Mouse (Mus musculus): ENCODE data around the gene Sema5b.
"Not testable (repeated sequence)": the region's sequence is repeated elsewhere in the genome, so short reads cannot be mapped to it uniquely, and the experiment has no call there.

The Sema5b gene

GRCm38 (mm10) chr16:35555596-35556482 is 14.9 kb downstream of the Sema5b start:
- DNase-seq: no peak

GRCm38 (mm10) chr16:35557038-35557437 is 16.1 kb downstream of the Sema5b start:
- no peak for DNase-seq

- DNase-seq: no peak
Measured at GRCm38 (mm10) chr16:35561541-35561940, 20.6 kb downstream of the Sema5b start.

GRCm38 (mm10) chr16:35564246-35564905 is 23.4 kb downstream of the Sema5b start:
- DNase-seq: no peak

GRCm38 (mm10) chr16:35565601-35566000 is 24.7 kb downstream of the Sema5b start:
- not testable (repeated sequence) for DNase-seq

GRCm38 (mm10) chr16:35568225-35568880 is 27.4 kb downstream of the Sema5b start:
- no peak for DNase-seq

GRCm38 (mm10) chr16:35569347-35569746 is 28.4 kb downstream of the Sema5b start:
- DNase-seq: no peak

GRCm38 (mm10) chr16:35569758-35570157 is 28.8 kb downstream of the Sema5b start:
- DNase-seq: peak; percentile 67

- DNase-seq: no peak
Measured at GRCm38 (mm10) chr16:35570627-35571026, 29.7 kb downstream of the Sema5b start.

GRCm38 (mm10) chr16:35573586-35573985 is 32.6 kb downstream of the Sema5b start:
- DNase-seq: no peak

GRCm38 (mm10) chr16:35577181-35577941 is 36.4 kb downstream of the Sema5b start:
- no peak for DNase-seq

- peak; percentile 74 for DNase-seq
Measured at GRCm38 (mm10) chr16:35581299-35581698, 40.4 kb downstream of the Sema5b start.

- DNase-seq: no peak
Measured at GRCm38 (mm10) chr16:35583551-35584080, 42.7 kb downstream of the Sema5b start.

GRCm38 (mm10) chr16:35585126-35585694 is 44.3 kb downstream of the Sema5b start:
- DNase-seq: no peak

GRCm38 (mm10) chr16:35587046-35587779 is 46.3 kb downstream of the Sema5b start:
- no peak for DNase-seq

GRCm38 (mm10) chr16:35587866-35588465 is 47.0 kb downstream of the Sema5b start:
- DNase-seq: no peak

GRCm38 (mm10) chr16:35588731-35589151 is 47.8 kb downstream of the Sema5b start:
- DNase-seq: no peak

- no peak for DNase-seq
Measured at GRCm38 (mm10) chr16:35591756-35592155, 50.8 kb downstream of the Sema5b start.

- peak; percentile 93 for DNase-seq
Measured at GRCm38 (mm10) chr16:35592274-35593065, 51.5 kb downstream of the Sema5b start.

GRCm38 (mm10) chr16:35593474-35593873 is 52.5 kb downstream of the Sema5b start:
- DNase-seq: no peak
